Mouse (Mus musculus) forebrain, postnatal 0 days (tissue): ENCODE results near the gene Jpt1. TPM values are rescaled to one million over a fixed set of nuclear protein-coding genes. Genes with fewer than 3 reads are reported as not detected.

Experiments
- ATAC-seq: fragments of 200-750 bp; cut with Nextera tagmentation; 2 replicates; pipeline ENCODE4 v1.8.0; 2017; ENCODE audit warnings: mild to moderate bottlenecking, moderate library complexity
- DNase-seq: peaks from one replicate; pipeline ENCODE4 v3.0.0-alpha.2; 2015
- H3K27ac ChIP-seq: fragments of 300-500 bp; sonication (generic); 2 replicates; pipeline ENCODE4 v1.5.1; 2014; ENCODE audit warnings: low read depth, mild to moderate bottlenecking, antibody characterized with exemption, low read length, moderate library complexity, mixed read lengths
- H3K27me3 ChIP-seq: fragments of 300-500 bp; sonication (generic); 2 replicates; pipeline ENCODE4 v1.6.1; 2014; ENCODE audit warnings: mild to moderate bottlenecking, low read length, mixed read lengths; ENCODE audit not compliant: insufficient read depth
- H3K36me3 ChIP-seq: fragments of 300-500 bp; sonication (generic); 2 replicates; pipeline ENCODE4 v1.6.1; 2014; ENCODE audit warnings: mild to moderate bottlenecking, moderate library complexity; ENCODE audit not compliant: insufficient read depth
- H3K4me1 ChIP-seq: fragments of 300-500 bp; sonication (generic); 2 replicates; pipeline ENCODE4 v1.6.1; 2014; ENCODE audit warnings: antibody characterized with exemption; ENCODE audit not compliant: insufficient read depth
- H3K4me2 ChIP-seq: fragments of 300-500 bp; sonication (generic); 2 replicates; pipeline ENCODE4 v1.6.1; 2014; ENCODE audit warnings: low read depth, mild to moderate bottlenecking, moderate library complexity
- H3K4me3 ChIP-seq: fragments of 300-500 bp; sonication (generic); 2 replicates; pipeline ENCODE4 v1.5.1; 2014; ENCODE audit warnings: low read depth, low read length, mixed read lengths
- H3K9ac ChIP-seq: fragments of 300-500 bp; sonication (generic); 2 replicates; pipeline ENCODE4 v1.6.1; 2014; ENCODE audit warnings: mild to moderate bottlenecking
- H3K9me3 ChIP-seq: fragments of 300-500 bp; sonication (generic); 2 replicates; pipeline ENCODE4 v1.6.1; 2016; ENCODE audit warnings: low read length
- CTCF ChIP-seq: sonication (generic); IDR thresholded peaks from 2 replicates; pipeline ENCODE4 v1.5.1; 2016; ENCODE audit warnings: antibody characterized with exemption, control low read depth, low read depth
- WGBS: fragments of 180-500 bp; shearing (Covaris S2); extraction: QIAGEN DNeasy Blood & Tissue Kit; methylation state at CpG from one replicate; pipeline ENCODE4 v1.1.7; 2014; 5-methylcytosine and 5-hydroxymethylcytosine counted together
- microRNA-seq, 2 experiments: library from miRNA; unstranded; fragments of <30 nt; microRNA quantifications; one replicate each; pipeline ENCODE4; 2016
- polyA plus RNA-seq: library from polyadenylated mRNA; unstranded; fragments of >200 nt; fragmentation: Nextera tagmentation; extraction: Ambion mirVana; gene quantifications from 2 replicates; pipeline ENCODE4 v1.2.1, GENCODE M21; 2015
- total RNA-seq: library from RNA; depleted of rRNA; stranded (reverse); fragments of >200 nt; gene quantifications from 2 replicates; pipeline ENCODE4 v1.2.3, GENCODE M21; 2014; rRNA removed

Gene Jpt1
- total and polyA plus RNA-seq, 2 experiments from 2014 or later = 1,009 to 1,672 TPM

- DNase-seq (no peak), ATAC-seq (no peak)
- WGBS = 73% methylated on average over 4 of the region's 4 CpGs
- Histone ChIP-seq H3K4me3 (no peak overlapping the region), H3K36me3 (no peaks in the 10 kb centered on the region), H3K4me2 (no peak overlapping the region), H3K27ac (no peak overlapping the region), H3K9me3 (no peaks in the 10 kb centered on the region), H3K4me1 (no peaks in the 10 kb centered on the region), H3K27me3 (no peaks in the 10 kb centered on the region), H3K9ac (no peak overlapping the region)
- TF ChIP-seq CTCF = no peak
These were observed 60.9 kb downstream of the Jpt1 start for GRCm38 (mm10) chr11:115453306-115453705.

DNA sequence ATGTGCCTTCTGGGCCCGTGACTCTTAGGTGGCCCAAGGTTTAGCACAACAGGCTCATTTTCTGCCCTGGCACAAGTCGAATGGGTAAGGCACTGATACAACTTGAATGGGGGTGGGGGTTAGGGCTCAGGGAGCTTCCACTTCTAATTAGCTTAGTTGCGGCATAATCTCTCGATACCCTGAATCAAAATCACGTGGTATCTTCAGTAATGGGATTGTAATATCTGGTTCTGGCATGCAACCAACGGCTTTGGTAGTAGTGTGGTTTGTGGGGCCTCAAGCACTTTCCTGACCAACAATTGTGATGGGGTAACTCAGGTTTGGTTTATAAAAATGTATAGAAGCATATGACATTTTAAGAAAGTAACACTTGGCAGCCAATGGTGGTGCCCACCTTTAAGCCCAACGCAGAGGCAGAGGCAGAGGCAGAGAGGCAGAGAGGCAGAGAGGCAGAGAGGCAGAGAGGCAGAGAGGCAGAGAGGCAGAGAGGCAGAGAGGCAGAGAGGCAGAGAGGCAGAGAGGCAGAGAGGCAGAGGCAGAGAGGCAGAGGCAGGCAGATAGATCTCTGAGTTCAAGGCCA, 61.8 kb downstream of the Jpt1 start:
- ATAC-seq = no peak

GRCm38 (mm10) chr11:115451781-115452241, 62.4 kb downstream of the Jpt1 start:
- no peak overlapping the region for H3K4me3 ChIP-seq
- no peaks in the 10 kb centered on the region for H3K9me3 ChIP-seq
- H3K4me2 ChIP-seq = no peak overlapping the region
- H3K27me3 ChIP-seq = no peaks in the 10 kb centered on the region
- ATAC-seq (no peak), DNase-seq (no peak)
- no peak overlapping the region for H3K9ac ChIP-seq
- H3K36me3 ChIP-seq = no peaks in the 10 kb centered on the region
- no peaks in the 10 kb centered on the region for H3K4me1 ChIP-seq
- WGBS = 84% methylated on average over 8 of the region's 8 CpGs
- no peak overlapping the region for H3K27ac ChIP-seq
- no peak for TF ChIP-seq CTCF

More for the DNA sequence above, 61.8 kb downstream of the Jpt1 start:
- DNase-seq = no peak
- WGBS = 61% methylated on average over 7 of the region's 7 CpGs
- Histone ChIP-seq H3K4me3 (no peak overlapping the region), H3K4me2 (no peak overlapping the region), H3K9ac (no peak overlapping the region), H3K27me3 (no peaks in the 10 kb centered on the region), H3K27ac (no peak overlapping the region), H3K9me3 (no peaks in the 10 kb centered on the region), H3K4me1 (no peaks in the 10 kb centered on the region), H3K36me3 (no peaks in the 10 kb centered on the region)
- no peak for TF ChIP-seq CTCF

DNA sequence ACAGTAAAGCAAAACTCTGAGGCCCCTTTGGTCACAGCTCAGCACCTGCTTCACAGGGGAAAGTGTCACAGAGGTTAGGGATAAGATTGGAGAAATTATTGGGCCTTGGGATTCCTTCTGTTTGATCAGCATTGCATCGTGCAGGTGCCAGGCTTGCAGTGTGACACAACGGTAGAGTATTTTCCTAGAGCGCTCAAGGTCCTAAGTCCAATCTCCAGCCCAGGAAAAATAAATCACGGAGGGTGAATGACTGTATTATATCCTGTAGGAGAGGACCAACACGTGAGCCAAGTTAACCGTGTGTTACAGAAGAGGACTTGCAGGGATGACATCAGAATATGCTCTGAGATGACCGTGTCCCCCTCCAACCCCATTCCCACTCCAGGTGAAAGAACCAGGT, 64.0 kb downstream of the Jpt1 start:
- 92% methylated on average over 7 of the region's 7 CpGs for WGBS
- TF ChIP-seq CTCF = no peak
- no peaks in the 10 kb centered on the region for H3K4me1 ChIP-seq
- H3K4me3 ChIP-seq = no peak overlapping the region
- H3K27me3 ChIP-seq = no peaks in the 10 kb centered on the region
- DNase-seq (no peak), ATAC-seq (no peak)
- no peaks in the 10 kb centered on the region for H3K9me3 ChIP-seq
- no peak overlapping the region for H3K9ac ChIP-seq
- H3K36me3 ChIP-seq = no peaks in the 10 kb centered on the region
- H3K4me2 ChIP-seq = no peak overlapping the region
- no peak overlapping the region for H3K27ac ChIP-seq

GRCm38 (mm10) chr11:115448998-115449397, 65.2 kb downstream of the Jpt1 start:
- H3K4me3 ChIP-seq = no peak overlapping the region
- WGBS = 66% methylated on average over 7 of the region's 7 CpGs
- no peaks in the 10 kb centered on the region for H3K4me1 ChIP-seq
- no peak for TF ChIP-seq CTCF
- no peak for ATAC-seq
- no peak for DNase-seq
- no peak overlapping the region for H3K4me2 ChIP-seq
- H3K9ac ChIP-seq = no peak overlapping the region
- H3K27me3 ChIP-seq = no peaks in the 10 kb centered on the region
- no peaks in the 10 kb centered on the region for H3K36me3 ChIP-seq
- H3K9me3 ChIP-seq = no peaks in the 10 kb centered on the region
- no peak overlapping the region for H3K27ac ChIP-seq

DNA sequence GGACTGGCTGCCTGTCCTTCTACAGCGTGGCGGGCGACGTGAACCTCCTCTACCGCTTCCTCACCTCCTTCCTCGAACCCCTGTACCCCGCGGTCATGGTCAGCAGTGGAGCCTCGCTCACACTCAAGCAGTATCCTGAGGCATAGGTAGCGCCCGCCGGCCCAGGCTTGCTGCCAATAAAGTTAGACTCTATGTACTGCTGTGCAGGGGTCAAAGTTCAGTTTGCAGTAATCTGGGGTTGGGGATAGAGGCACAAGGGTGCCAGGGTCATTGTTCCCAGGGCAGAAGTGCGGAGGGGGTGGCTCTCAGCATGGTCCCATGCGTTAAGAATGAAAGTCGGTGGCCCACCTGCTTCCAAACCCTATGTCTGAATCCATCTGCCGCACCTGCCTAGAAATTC, 66.1 kb downstream of the Jpt1 start:
- Histone ChIP-seq H3K9ac (no peak overlapping the region), H3K4me2 (no peak overlapping the region), H3K27me3 (no peaks in the 10 kb centered on the region), H3K9me3 (no peaks in the 10 kb centered on the region), H3K4me1 (no peaks in the 10 kb centered on the region), H3K36me3 (no peaks in the 10 kb centered on the region), H3K4me3 (no peak overlapping the region), H3K27ac (no peak overlapping the region)
- DNase-seq = no peak
- 89% methylated on average over 16 of the region's 16 CpGs for WGBS
- TF ChIP-seq CTCF = no peak
- no peak for ATAC-seq

Small RNAs within 50 kb of the gene (microRNA-seq; reads per million reads assigned to microRNA genes)
- gene Mir3968 = 0 to 0.24 reads per million in 2 experiments

Other genes with a start within 250 kb of the Jpt1 start
- 1.5 and 1.6 TPM in 2 replicates for gene Grin2c, start 247.1 kb downstream of the Jpt1 start, total RNA-seq
- 0.35 and 0.48 TPM in 2 replicates for gene Grin2c, start 247.1 kb downstream of the Jpt1 start, polyA plus RNA-seq
- 18.6 and 26.2 TPM in 2 replicates for gene Fdxr, start 237.3 kb downstream of the Jpt1 start, total RNA-seq
- 14.0 and 16.4 TPM in 2 replicates for gene Fdxr, start 237.3 kb downstream of the Jpt1 start, polyA plus RNA-seq
- gene Fads6, start 216.7 kb downstream of the Jpt1 start, total RNA-seq = 3.8 and 6.5 TPM in 2 replicates
- 0.47 and 0.48 TPM in 2 replicates for gene Fads6, start 216.7 kb downstream of the Jpt1 start, polyA plus RNA-seq
- 0.15 TPM in 1 of 2 replicates, not detected in the other for gene Otop2, start 207.2 kb downstream of the Jpt1 start, total RNA-seq
- gene Otop2, start 207.2 kb downstream of the Jpt1 start, polyA plus RNA-seq = 0.10 and 0.13 TPM in 2 replicates
- gene Ush1g, start 192.3 kb downstream of the Jpt1 start, total RNA-seq = 0.23 and 0.33 TPM in 2 replicates
- gene Ush1g, start 192.3 kb downstream of the Jpt1 start, polyA plus RNA-seq = 0.06 and 0.09 TPM in 2 replicates
- 0.31 and 0.48 TPM in 2 replicates for gene Otop3, start 179.7 kb downstream of the Jpt1 start, total RNA-seq
- gene Otop3, start 179.7 kb downstream of the Jpt1 start, polyA plus RNA-seq = 0.47 and 0.98 TPM in 2 replicates
- 52.4 and 54.5 TPM in 2 replicates for gene Hid1, start 146.6 kb downstream of the Jpt1 start, total RNA-seq
- 42.8 and 46.6 TPM in 2 replicates for gene Hid1, start 146.6 kb downstream of the Jpt1 start, polyA plus RNA-seq
- 43.0 and 45.8 TPM in 2 replicates for gene Cdr2l, start 132.5 kb downstream of the Jpt1 start, total RNA-seq
- 14.4 and 16.9 TPM in 2 replicates for gene Cdr2l, start 132.5 kb downstream of the Jpt1 start, polyA plus RNA-seq
- gene Mrpl58, start 110.6 kb downstream of the Jpt1 start, total RNA-seq = 82.1 and 86.1 TPM in 2 replicates
- gene Mrpl58, start 110.6 kb downstream of the Jpt1 start, polyA plus RNA-seq = 201 and 203 TPM in 2 replicates
- 339 and 418 TPM in 2 replicates for gene Atp5h, start 94.4 kb downstream of the Jpt1 start, total RNA-seq
- gene Atp5h, start 94.4 kb downstream of the Jpt1 start, polyA plus RNA-seq = 808 and 932 TPM in 2 replicates
- gene Kctd2, start 94.3 kb downstream of the Jpt1 start, total RNA-seq = 31.7 TPM in 2 replicates
- gene Kctd2, start 94.3 kb downstream of the Jpt1 start, polyA plus RNA-seq = 27.1 and 29.3 TPM in 2 replicates
- not detected in 2 replicates for gene Trim80, start 73.8 kb downstream of the Jpt1 start, total RNA-seq
- gene Trim80, start 73.8 kb downstream of the Jpt1 start, polyA plus RNA-seq = not detected in 2 replicates
- gene Slc16a5, start 51.9 kb downstream of the Jpt1 start, total RNA-seq = not detected in 2 replicates
- gene Slc16a5, start 51.9 kb downstream of the Jpt1 start, polyA plus RNA-seq = 0.06 and 0.07 TPM in 2 replicates
- gene Armc7, start 38.7 kb downstream of the Jpt1 start, total RNA-seq = 11.2 and 14.2 TPM in 2 replicates
- gene Armc7, start 38.7 kb downstream of the Jpt1 start, polyA plus RNA-seq = 8.5 and 11.2 TPM in 2 replicates
- gene Nt5c, start 22.5 kb downstream of the Jpt1 start, total RNA-seq = 59.6 and 84.6 TPM in 2 replicates
- 136 and 143 TPM in 2 replicates for gene Nt5c, start 22.5 kb downstream of the Jpt1 start, polyA plus RNA-seq
- gene Sumo2, start 21.9 kb upstream of the Jpt1 start, total RNA-seq = 795 and 821 TPM in 2 replicates
- 1,185 and 1,251 TPM in 2 replicates for gene Sumo2, start 21.9 kb upstream of the Jpt1 start, polyA plus RNA-seq
- gene Nup85, start 50.0 kb upstream of the Jpt1 start, total RNA-seq = 62.6 and 90.3 TPM in 2 replicates
- gene Nup85, start 50.0 kb upstream of the Jpt1 start, polyA plus RNA-seq = 66.2 and 78.7 TPM in 2 replicates
- 34.6 and 46.3 TPM in 2 replicates for gene Mrps7, start 89.5 kb upstream of the Jpt1 start, total RNA-seq
- gene Mrps7, start 89.5 kb upstream of the Jpt1 start, polyA plus RNA-seq = 74.1 and 78.1 TPM in 2 replicates
- gene Gga3, start 89.7 kb upstream of the Jpt1 start, total RNA-seq = 34.0 and 34.5 TPM in 2 replicates
- gene Gga3, start 89.7 kb upstream of the Jpt1 start, polyA plus RNA-seq = 15.2 and 18.5 TPM in 2 replicates
- gene Mif4gd, start 98.6 kb upstream of the Jpt1 start, total RNA-seq = 12.2 and 16.9 TPM in 2 replicates
- 14.4 and 19.4 TPM in 2 replicates for gene Mif4gd, start 98.6 kb upstream of the Jpt1 start, polyA plus RNA-seq
- gene Slc25a19, start 113.9 kb upstream of the Jpt1 start, total RNA-seq = 34.3 and 38.7 TPM in 2 replicates
- gene Slc25a19, start 113.9 kb upstream of the Jpt1 start, polyA plus RNA-seq = 51.1 and 51.7 TPM in 2 replicates
- gene Grb2, start 194.2 kb upstream of the Jpt1 start, total RNA-seq = 88.2 and 91.9 TPM in 2 replicates
- gene Grb2, start 194.2 kb upstream of the Jpt1 start, polyA plus RNA-seq = 153 and 162 TPM in 2 replicates